Mouse (Mus musculus) brain, embryonic 14.5 days (tissue): ENCODE results near the gene Obscn. TPM values are rescaled to one million over a fixed set of nuclear protein-coding genes. Genes with fewer than 3 reads are reported as not detected.

ENCODE experiments used
- DNase-seq: peaks from one replicate; pipeline ENCODE4 v3.0.0-alpha.2; 2011; ENCODE audit warnings: low read depth
- CTCF ChIP-seq: fragments of 200-500 bp; IDR thresholded peaks from 2 replicates; pipeline ENCODE4 v1.5.1; 2012; ENCODE audit warnings: inconsistent platforms, mild to moderate bottlenecking, moderate library complexity, borderline replicate concordance; ENCODE audit not compliant: insufficient read depth, insufficient read length; ENCODE audit errors: extremely low read depth
- POLR2A ChIP-seq: fragments of 200-500 bp; IDR thresholded peaks from 2 replicates; pipeline ENCODE4 v1.6.1; 2012; ENCODE audit warnings: mild to moderate bottlenecking, inconsistent platforms, borderline replicate concordance; ENCODE audit not compliant: poor library complexity, insufficient read depth, insufficient read length, severe bottlenecking; ENCODE audit errors: extremely low read depth
- polyA plus RNA-seq: library from polyadenylated mRNA; depleted of rRNA; stranded (reverse); fragments of >200 nt; gene quantifications from 2 replicates; pipeline ENCODE4 v1.2.3, GENCODE M21; 2012

The Obscn gene
- polyA plus RNA-seq, 1 experiment = 1.4 TPM

DNA sequence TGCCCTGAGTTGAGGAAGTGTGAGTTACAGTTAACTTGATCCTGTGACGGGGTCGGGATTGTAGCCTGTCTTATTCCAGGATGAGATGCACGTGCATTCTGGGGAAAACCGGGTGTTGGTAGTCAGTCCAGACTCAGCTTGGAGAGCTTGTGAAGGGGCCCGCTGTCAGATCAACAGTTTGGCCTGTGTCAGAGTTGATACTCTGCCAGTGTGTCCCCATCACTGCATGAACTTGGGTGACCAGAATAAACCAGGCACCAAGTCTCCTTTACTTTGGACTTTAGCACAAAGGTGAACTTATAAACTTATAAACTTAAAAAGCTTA, 157.5 kb downstream of the Obscn start:
- no peak for TF ChIP-seq POLR2A
- TF ChIP-seq CTCF = no peak
- DNase-seq = no peak

DNA sequence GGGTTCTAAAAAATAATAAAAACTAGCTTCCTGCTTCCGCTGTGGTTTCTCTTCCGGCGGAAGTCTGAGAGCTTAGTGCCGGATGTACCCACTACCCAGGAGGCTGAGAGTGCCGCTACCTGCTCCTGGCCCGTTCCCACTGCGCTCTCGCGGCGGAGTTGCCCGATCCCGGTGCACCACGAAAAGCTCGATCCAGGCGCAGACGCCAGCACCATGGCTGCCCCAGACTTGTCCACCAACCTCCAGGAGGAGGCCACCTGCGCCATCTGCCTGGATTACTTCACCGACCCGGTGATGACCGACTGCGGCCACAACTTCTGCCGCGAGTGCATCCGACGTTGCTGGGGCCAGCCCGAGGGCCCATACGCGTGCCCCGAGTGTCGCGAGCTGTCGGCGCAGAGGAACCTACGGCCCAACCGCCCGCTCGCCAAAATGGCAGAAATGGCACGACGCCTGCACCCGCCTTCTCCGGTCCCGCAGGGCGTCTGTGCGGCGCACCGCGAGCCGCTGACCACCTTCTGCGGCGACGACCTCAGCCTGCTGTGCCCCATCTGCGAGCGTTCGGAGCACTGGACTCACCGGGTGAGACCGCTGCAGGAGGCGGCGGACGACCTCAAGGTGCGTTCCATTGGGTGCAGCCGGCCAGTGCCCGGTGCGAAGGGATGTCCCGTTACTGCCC, 158.0 kb downstream of the Obscn start, which contains the start of gene Trim11:
TSS of gene Trim11 (plus strand) at position 67 of the 679 bp plus-strand sequence.
- peak; percentile 91 for DNase-seq
- no peak for TF ChIP-seq POLR2A

DNA sequence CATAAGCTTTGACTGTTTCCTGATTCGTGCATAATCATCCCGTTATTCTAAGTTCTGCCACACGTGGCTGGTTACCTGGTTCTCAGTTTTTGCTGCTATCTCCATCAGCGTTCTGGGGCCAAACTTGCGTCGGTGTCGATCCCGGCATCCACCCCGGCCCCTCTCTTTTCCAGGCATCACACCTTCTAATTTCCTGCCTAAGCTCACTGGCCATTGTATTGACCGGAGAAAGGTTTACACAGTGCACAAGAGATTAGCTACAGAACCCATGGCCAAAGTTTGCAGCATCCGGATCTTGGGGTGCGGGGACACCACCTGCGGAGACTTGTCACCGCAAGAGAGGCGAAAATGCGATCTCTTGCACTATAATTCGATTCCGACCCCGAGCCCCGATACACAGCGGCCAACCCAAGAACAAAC, 158.6 kb downstream of the Obscn start:
- TF ChIP-seq POLR2A = no peak
- TF ChIP-seq CTCF = no peak
- DNase-seq = no peak

DNA sequence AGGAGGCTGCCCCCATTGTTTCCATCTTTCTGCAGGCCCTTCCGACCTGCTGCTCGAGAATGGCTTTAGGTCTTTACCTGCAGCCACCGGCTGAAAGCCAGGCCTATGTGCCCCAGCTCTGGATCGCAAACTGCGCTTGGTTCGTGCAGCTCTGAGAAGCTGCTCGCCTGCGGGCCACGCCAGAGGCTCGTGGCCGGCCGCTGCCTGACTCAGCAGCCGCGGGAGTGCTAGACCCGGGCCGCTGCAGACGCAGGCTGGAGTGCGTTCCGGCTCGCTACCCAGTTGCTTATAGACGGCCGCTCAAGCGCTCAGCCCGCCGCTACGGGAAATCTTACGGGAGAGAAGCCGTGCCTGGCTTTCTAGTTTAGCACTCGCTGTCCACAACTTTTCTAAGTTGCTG, 159.1 kb downstream of the Obscn start:
- no peak for DNase-seq
- TF ChIP-seq CTCF (no peak), POLR2A (no peak)

DNA sequence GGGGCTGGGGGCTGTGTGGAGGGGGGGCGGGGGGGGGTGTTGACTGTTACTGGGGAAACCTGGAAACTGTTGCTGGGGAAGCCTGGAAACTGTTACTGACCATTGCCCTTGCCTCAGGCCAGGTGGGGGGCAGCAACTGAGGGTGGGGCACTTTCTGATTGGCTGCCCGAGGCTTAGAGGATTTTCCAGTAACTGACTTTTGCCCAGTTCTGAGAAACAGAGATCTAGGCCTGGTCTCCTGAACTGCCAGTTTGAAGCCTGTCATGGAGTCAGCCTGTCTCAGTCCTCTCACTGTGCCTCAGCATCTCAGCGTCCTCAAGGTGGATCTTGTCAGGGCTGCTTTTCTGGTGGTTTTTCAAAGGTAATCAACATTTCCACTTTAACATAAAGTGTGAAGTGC, 161.8 kb downstream of the Obscn start:
- no peak for DNase-seq
- no peak for TF ChIP-seq CTCF
- no peak for TF ChIP-seq POLR2A

DNA sequence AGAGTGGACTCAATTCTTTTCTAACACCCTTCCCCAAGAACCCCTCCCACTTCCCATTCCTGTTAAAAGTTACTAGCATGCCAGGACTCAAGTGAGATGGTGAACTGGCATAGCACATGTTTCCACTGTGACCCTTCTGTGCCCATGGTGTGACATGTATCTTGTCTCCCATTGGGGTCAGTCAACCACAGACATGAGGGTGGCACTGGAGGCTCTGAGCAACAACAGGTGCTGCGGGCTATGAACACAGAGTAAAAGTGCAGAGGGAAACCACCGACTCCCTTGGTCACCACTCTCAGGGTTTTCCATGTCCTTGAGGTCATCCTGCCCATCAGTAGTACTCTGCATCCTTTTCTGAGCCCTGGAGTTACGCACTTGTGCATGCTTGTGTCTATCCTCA, 164.4 kb downstream of the Obscn start:
- no peak for DNase-seq
- TF ChIP-seq CTCF (no peak), POLR2A (no peak)

DNA sequence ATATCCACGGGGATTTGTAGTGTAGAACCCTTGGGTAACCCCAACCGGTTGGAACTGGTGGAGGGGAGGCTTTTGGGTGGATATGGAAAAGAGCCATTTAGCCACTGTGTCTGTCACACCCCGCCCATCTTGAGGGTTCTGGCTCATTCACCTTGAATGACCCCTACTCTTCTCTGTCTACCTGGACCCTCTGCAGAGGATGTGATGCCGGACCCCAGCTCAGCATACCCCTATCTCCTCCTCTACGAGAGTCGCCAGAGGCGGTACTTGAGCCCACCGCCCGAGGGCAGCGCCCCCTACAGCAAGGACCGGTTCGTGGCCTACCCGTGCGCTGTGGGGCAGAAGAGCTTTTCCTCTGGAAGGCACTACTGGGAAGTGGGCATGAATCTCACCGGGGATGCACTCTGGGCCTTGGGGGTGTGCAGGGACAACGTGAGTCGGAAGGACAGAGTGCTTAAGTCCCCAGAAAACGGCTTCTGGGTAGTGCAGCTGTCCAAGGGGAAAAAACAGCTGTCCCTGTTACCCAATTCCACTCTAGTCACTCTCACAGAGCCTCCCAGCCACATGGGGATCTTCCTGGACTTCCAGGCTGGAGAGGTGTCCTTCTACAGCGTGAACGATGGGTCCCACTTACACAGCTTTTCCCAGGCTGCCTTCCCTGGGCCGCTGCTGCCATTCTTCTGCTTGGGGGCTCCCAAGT, 165.2 kb downstream of the Obscn start:
- TF ChIP-seq POLR2A (no peak), CTCF (no peak)
- no peak for DNase-seq

DNA sequence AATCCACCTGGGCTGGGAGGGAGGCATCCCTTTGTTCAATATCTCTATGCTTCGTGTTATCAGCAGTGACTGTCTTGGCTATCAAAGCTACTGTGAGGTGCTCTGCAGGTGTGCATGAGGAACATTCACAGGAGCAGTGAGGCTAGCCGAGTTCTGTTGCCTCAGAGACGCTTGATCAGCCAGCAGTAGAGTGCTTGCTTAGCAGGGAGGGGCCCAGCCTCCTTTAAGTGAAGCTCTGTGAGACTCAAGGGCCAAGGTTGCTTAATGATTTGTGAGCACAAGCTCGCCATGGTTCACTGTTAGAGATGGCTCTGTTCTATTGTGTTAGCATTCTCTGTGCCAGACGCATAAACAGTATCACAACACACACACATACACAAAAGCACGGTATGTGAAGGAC, 166.5 kb downstream of the Obscn start:
- TF ChIP-seq CTCF (no peak), POLR2A (no peak)
- no peak for DNase-seq

DNA sequence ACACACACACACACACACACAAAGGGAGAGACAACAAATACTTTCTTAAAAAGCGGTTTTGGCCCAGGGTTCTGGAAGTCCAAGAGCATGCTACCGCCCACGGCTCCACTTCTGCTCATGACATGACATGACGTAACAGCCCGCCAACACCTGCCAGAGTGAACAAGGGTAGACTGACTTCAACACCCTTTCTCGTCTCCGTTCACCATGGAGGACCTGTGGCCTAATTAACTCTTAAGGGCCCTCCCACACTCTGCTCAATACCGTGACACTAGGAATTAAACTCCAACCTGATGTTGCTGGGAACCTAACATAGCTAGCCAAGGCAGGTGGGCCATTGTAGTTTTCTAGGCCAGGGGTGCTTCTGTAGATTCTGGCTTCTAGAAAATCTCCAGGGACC, 167.2 kb downstream of the Obscn start:
- TF ChIP-seq CTCF = no peak
- TF ChIP-seq POLR2A = no peak
- no peak for DNase-seq

DNA sequence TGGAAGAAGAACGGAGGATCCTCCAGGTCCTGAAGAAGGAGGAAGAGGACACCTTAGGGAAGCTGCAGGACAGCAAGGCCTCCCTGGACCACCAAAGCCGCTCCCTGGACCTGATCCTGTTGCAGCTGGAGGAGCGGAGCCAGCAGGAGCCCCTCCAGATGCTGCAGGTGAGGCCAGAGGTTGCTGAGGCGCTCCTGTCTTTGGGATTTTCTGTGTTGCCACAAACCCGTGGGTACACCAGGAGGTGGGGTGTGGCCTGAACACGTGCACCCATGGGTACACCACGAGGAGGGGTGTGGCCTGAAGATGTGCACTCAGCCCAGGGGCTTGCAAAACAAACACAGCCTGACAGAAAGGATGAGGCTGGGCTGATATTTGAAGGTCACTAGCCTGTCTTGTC, 167.7 kb downstream of the Obscn start:
- TF ChIP-seq POLR2A (no peak), CTCF (no peak)
- DNase-seq = no peak

DNA sequence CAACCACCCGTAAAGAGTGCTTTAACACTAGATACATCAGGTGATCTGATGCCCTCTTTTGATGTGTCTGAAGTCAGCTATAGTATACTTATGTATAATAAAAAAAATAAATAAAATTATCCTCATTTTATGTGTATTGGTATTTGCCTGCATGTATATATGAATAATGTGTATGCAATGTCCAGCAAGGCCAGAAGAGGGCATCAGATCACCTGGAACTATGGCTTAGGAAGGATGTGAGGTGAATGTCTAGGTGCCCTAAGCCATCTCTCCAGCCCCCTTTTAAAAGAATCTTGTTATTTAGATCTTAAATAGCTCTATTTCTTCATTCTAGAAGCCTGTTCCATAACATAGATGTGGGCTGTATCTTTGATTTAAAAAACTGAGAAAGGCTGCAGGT, 168.9 kb downstream of the Obscn start:
- TF ChIP-seq CTCF (peak; percentile 22; the same call in 1 of the 2 replicates), POLR2A (no peak)
- no peak for DNase-seq
